Mouse (Mus musculus) G1E (cell line): ENCODE data around the gene Bcar3.

Experiments
- CTCF ChIP-seq: IDR thresholded peaks from 2 replicates; pipeline ENCODE4 v1.5.1; 2012; ENCODE audit warnings: low read depth, low read length, inconsistent platforms, mixed read lengths
- GATA1 ChIP-seq: IDR thresholded peaks from 2 replicates; pipeline ENCODE4 v1.6.1; 2012; ENCODE audit warnings: borderline replicate concordance, low read length, inconsistent platforms, mixed read lengths
- GATA2 ChIP-seq: IDR thresholded peaks from 2 replicates; pipeline ENCODE4 v1.6.1; 2012; ENCODE audit warnings: low read depth, low read length, inconsistent platforms, borderline replicate concordance
- TAL1 ChIP-seq: conservative IDR thresholded peaks from 2 replicates; pipeline ENCODE4 v1.6.1; 2012; ENCODE audit warnings: low read depth, low read length, inconsistent platforms, mixed read lengths

GRCm38 (mm10) chr3:122540918-122541317 lies 247.0 kb downstream of the Bcar3 start:
- TF ChIP-seq GATA1 (no peak), CTCF (no peak), TAL1 (no peak), GATA2 (no peak)
